Mouse (Mus musculus) layer of hippocampus, adult 9-10 months (tissue): ENCODE results near the gene Edrf1.
"Not testable (repeated sequence)": the region's sequence is repeated elsewhere in the genome, so short reads cannot be mapped to it uniquely, and the experiment has no call there.

Experiments
- DNase-seq: peaks from one replicate; pipeline ENCODE4 v3.0.0; 2022; ENCODE audit warnings: low spot score

The Edrf1 gene

DNA sequence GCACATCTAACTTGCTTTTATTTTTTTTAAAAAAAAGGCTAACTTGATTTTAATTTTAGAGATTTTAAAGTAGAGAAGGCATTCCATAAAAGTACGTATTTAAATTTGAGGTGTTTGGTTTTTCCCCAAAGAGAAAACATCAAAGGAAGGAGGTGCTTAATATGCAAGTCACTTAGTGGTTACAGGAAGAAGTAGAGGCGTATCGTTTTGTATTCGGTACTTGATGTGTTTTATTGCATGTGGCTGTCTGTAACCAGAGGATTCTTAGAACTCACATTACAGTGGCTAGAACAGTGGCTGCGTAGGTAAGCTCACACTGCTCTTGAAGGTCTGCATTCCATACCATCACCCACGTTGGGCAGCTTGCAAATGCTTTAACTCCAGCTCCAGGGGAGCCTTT lies 8.4 kb downstream of the Edrf1 start:
- no peak for DNase-seq

DNA sequence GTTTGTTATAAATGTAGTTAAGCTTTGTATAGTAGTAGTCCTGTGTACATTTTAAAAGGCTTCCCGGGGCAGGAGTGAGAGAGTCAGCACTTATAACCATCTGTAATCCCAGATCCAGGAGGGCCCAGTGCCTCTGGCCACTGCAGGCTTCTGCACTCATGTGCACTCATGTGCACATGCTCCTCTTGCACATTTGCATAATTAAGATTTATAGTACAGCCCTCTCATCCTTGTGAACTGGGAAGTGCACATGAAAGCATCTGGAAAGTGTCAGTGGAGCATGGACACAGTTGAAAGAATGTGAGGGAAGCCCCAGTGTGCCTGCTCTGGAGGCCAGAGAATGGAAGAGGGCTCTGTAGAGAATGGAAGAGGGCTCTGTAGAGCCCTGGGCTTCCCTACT lies 25.1 kb downstream of the Edrf1 start:
- DNase-seq: no peak

DNA sequence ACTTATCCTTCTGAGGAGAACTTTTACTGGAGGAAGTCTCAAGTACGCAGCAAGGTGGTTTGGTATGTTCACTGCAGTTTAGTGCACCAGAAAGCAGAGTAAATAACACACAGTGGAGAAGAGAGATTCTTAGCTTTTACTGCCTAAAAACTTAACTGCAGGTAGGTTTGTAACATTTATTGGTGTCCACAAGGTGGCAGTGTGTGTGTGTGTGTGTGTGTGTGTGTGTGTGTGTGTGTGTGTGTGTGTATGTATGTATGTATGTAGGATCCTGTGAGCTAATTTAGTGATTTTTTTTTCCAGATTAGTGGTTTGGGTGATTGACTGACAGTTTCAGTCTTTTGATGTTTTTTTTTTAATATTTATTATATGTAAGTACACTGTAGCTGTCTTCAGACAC lies 31.7 kb downstream of the Edrf1 start:
- DNase-seq: no peak

DNA sequence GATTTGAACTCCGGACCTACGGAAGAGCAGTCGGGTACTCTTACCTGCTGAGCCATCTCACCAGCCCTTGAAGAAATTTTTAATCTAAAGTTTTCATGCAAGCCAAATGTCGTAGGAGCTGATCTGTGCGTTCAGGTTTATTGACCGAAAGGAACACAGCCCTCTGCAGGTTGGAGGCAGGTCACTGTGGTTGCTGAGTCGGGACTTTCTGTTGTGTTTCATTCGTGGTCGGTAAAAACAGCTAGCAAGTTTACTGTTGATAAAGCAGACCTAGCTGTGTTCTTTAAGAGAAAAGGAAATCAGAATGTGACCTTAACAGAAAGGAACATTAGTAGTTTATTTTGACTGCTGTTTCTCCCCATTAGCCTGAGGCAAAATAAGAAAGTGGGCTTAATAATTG lies 32.6 kb downstream of the Edrf1 start:
- no peak for DNase-seq

DNA sequence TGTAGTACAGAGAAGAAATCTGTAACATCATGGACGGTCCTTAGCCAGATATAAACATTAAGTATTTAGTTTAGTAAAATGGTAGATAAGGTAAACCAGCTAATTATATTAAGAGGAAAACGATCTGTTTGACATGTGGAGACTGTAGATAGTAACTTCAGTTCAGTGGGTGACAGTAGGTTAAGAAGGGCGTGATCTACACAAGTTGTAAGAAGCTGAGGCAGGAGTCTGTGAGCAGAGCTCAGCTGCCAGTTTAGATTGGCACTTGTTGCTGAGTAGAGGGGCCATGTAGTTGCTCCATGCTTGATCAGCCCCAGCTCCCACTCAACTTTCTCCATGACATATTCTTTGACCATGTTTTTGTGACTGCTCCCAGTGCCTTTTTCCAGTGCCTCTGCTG lies 33.5 kb downstream of the Edrf1 start:
- DNase-seq: no peak

DNA sequence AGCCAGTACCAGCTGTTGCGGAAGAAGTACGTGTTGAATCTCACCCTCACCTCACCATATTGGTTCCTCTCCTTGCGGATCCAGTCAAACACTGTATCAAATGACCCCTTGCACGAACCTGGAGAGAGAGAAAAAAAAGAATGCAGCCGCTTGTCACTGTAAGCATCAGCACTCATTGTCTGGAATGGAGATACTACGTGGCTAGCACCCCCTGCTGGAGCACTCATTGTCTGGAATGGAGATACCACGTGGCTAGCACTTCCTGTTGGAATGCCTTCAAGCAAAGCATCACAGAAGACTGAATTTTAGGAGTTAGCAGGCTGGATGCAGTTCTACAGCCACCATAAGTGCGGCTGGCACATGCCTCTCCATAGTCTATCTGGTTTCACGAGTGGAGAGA lies 38.7 kb downstream of the Edrf1 start:
- DNase-seq: no peak

DNA sequence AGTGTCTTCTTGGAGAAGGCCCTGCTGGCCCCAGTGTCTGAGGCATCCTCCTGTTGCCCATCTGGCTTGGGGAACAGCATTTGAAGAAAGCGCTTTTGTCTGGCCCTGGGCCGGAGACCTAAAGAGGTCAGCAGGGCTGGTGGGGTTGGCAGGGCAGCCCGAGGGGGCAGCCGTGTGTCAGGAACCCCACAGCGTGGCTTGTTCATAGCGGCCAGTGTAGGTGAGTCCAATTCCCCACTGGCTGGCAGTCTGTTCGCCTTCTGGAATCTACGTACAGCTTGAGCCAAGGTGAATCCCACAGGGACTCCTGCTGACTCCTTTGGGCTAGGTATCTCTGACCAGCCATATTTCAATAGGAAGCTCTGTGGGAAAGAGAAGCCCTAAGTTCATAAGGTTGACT lies 41.4 kb downstream of the Edrf1 start:
- no peak for DNase-seq

DNA sequence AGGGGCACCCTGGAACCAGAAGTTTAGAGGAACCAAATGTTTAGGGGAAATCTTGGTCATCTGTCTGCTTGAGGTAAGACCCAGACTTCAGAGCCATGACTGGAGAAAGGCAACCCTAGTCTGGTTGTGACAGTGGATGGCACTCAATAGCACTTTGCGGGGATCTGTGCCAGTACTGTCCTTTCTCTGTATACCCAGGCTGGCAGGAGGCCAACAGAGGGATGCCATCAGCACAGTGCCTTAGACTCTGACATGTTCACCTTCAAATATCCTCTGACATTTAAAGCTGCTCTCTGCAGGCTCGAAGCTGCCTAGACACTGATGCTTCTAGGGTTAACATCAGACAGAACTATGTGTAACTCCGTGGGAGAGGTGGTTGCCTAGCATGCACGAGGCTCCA lies 42.1 kb downstream of the Edrf1 start:
- no peak for DNase-seq

DNA sequence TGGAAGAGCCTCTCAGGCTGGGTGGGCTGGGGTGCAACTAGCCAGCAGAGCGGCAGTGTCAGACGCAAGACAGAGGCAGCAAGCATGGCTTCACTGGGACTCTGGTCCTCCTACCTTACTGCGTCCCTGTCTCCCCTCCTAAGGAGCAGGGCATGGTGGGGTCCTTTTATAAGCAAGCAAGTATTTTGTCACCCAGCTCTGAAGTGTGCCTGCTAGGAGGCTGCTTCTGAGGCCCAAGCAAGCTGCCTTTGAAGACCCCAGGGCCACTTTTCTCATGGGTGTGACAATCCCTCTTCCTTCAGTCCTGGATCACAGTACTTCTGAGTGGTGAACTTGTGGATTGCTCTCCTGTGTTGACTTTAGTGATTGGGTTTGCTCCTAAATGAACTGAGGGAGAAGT lies 42.6 kb downstream of the Edrf1 start, which contains the start of gene Mmp21:
Gene Mmp21, minus strand, starts transcription at position 101 of the 400 bp plus-strand sequence.
- no peak for DNase-seq

DNA sequence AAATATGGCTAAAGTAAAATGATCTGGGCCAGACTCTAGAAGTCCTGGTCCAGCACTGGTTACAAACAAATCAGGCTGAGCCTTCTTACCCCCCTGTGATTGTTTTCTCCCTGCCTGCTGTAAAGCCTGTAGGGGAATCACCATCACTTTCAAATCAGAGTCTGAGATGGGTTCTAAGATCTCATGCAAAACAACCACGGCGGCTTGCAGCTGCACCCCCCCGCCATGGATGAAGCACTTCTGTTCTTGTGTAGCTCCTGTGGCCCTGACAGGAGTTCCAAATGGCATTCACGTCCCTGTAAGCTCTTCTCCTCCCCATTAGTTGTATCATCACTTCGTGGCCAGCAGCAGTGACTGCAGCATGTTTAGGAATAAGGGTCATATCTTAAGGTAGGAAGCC lies 46.3 kb downstream of the Edrf1 start:
- no peak for DNase-seq

DNA sequence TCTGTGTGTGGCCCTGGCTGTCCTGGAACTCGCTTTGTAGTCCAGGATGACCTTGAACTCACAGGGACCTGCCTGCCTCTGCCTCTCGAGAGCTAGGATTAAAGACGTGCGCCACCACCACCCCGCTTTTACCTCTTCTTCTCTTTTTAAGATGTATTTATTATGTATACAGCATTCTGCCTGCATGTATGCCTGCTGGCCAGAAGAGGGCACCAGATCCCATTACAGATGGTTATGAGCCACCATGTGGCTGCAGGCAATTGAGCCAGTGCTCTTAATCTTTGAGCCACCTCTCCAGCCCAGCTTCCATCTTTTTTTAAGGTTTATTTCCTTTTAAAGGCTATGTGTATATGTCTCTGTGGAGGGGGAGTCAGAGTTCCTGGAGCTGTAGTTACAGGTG lies 46.8 kb downstream of the Edrf1 start:
- DNase-seq: no peak

DNA sequence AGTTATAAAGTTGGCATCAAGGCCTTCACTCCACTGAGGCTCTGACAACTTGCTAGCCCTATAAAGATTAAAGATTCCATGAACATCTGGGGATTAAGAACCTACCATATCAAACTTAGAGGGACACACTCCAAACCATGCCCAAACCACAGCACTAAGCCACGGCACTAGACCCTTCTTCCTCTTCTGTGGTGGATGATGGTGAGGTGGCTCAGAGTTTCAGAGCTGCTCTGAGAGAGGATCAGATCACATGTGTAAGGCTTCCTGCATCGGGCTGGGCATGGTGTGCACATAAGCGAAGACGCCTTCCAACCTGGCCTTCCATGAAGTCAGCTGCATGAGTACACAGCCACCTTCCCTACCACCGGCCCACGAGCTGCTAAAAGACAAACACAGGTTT lies 47.4 kb downstream of the Edrf1 start:
- DNase-seq: no peak

DNA sequence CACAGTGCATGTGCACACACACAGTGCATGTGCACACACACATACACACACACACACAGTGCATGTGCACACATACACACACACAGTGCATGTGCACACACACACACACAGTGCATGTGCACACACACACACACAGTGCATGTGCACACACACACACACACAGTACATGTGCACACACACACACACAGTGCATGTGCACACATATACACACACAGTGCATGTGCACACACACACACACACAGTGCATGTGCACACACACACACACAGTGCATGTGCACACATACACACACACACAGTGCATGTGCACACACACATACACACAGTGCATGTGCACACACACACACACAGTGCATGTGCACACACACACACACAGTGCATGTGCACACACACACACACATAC lies 48.3 kb downstream of the Edrf1 start:
- not testable (repeated sequence) for DNase-seq

DNA sequence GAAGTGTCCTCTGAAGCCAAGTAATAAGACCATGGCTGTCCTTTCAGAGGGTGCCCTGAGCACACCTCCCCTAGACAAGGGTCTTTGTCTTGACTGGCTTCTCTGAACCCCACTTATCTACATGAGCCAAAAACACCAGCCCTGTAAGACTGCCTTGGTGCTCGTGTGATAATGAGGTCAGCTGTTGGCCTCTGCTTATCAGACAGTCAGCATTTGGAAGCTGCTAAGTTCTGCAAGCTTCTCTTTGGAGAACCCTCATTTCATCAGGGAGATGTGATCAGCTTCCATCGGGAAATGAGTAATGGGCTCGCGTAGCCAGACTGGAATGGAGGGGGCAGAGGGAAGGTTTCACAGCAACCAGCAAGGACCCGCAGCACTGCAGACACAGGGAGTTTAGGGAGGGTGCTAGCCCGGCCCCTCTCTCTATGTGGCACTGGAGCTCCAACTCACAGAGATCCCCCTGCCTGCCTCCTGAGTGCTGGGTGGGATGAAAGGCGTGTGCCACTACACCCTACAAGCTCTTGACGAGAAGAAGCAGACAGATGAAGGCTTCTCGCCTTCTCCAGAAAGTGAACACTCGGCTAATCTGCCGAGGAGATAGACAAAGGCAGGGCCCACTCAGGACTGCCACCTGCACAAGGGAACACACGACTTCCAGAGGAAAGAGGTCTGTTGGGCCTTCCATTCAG lies 60.8 kb downstream of the Edrf1 start:
- no peak for DNase-seq

DNA sequence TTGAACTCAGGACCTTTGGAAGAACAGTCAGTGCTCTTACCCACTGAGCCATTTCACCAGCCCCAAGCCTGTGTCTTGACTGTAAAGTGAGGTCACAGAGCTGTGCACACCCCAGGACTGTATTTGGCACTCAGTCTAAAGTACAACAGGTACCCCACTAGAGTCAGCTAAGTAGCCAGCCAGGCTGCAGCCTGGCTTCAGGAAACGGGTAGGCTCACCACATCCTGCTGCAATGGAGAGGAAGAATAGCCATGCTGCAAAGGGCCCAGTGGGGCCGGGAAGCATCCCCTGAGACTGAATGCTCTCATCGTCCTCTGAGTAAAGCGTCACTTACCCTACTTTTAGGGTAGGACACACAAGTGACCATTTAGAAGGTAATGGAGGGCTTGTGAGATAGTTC lies 62.5 kb downstream of the Edrf1 start:
- DNase-seq: no peak

DNA sequence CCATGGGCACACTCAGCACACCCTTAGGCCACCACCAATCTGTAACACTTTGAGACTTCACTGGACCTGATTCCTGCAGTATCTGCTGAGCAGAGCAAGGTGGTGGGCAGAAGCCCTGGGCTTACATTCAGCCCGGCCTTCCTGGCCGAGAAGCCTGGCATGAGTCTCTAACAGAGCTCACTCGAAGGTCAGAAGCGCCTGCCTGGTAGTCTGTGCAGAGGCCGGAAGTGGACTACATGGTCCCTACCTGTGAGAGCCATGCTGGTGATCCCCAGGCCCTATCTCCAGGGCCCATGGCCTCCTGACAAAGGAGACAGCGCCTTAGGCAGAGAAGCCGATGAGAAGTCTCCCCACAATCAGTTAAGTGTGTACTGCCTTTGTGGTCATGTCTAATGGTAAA lies 64.0 kb downstream of the Edrf1 start:
- DNase-seq: no peak

DNA sequence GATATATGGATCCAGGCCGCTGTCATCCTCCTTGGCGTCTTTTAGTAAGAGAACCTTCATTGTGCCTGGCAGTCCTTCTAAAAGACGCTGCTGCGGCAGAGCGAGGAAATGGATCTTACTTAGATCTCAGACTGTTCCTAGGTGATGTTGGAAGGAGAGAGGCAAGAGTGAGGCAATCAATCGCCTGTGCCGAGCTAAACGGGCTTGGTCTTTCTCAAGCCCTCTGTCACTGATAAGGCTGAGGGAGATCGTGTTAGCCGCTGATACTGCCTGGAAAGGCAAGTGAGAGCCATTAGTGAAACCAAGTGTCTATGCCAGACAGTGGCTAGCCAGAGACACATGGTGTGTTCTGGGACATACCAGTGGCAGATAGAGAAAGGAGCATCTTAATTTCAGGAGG lies 65.0 kb downstream of the Edrf1 start:
- DNase-seq: no peak

DNA sequence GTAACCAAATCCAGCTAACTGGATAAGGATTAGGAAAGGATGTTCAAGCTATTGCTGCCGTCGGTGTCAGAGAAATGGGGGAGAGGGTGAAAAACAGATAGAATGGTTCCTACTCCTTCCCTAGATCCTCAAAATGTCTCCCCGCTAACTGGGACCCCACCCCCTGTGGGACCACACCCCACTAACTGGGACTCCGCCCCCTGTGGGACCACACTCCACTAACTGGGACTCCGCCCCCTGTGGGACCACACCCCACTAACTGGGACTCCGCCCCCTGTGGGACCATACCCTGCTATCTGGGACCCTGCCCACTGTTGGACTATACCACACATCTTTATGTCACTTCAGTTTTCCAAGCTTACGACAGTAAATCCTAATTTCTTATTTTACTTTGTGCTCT lies 66.6 kb downstream of the Edrf1 start:
- DNase-seq: no peak

DNA sequence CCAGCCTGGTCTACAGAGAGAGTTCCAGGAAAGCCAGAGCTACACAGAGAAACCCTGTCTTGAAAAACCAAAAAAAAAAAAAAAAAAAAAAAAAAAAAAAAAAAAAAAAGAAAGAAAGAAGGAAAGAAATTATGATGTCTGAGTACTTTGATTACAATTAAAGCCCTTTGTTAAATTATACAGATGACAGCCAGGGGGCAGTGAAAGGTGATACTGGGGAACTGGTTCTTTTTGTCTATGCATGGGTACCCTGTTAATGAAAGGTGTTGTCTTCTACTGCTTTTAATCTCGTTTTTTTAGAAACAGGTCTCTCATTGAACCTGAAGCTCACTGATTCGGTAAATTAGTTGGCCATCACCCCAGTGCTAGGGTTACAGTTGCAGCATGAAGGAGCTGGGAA lies 70.0 kb downstream of the Edrf1 start:
- DNase-seq: no peak

DNA sequence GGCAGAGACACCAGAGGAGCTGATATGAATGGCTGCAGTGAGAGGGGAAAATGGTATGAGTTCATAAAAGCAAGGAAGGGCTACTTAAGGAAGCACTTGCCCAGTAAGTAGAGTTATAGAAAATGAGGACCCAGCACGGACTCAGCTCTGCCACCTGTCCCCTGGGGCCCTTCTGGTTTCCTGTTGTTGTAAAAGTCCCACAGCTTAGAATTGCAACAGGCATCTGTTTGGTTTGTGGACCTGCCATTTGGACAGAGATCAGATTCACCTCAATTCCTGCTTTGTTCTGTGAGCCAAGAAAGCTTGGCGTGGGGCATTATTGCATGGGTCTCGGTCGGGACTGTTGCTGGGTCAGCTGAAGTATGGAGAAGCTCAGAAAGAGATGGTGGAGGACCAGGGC lies 78.0 kb downstream of the Edrf1 start:
- DNase-seq: no peak

DNA sequence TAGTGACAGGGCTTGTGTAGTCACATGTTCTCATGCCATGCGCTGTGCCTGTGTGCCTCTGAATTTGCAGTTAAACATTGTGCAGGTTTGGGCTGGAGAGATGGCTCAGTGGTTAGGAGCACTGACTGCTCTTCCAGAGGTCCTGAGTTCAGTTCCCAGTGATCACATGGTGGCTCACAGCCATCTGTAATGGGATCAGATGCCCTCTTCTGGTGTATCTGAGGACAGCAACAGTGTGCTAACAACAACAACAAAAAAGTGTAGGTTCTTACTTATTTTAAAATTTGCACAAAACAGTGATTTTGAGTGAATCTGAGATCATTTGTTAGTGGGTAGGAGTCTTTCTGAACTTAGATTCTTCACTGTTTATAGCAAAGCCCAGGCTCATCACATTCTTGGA lies 81.2 kb downstream of the Edrf1 start:
- no peak for DNase-seq

DNA sequence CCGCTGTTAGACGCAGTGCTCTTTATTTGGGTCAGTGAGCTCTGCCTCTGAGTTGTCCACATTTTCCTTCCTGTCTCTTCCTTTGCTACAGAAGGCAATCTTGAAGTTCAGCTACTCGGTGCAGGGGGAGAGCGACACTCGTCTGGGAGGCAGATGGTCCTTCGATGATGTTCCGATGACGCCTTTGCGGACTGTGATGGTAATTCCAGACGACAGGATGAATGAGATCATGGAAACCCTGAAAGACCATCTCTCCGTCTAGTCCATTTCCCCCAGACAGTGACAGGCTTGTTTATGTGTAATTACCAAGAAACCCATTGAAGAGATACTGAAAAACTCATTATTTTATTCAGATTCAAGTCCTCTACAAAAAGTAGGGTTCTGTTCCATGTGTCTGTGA lies 83.3 kb downstream of the Edrf1 start:
- DNase-seq: no peak
